Mouse (Mus musculus) cerebellum, adult 9-11 months (tissue): ENCODE results near the gene Ust.

Source experiments
- DNase-seq: peaks from one replicate; pipeline ENCODE4 v3.0.0; 2022

Ust gene

GRCm38 (mm10) chr10:8171556-8171955, 347.1 kb downstream of the Ust start:
- no peak for DNase-seq
